Mouse (Mus musculus): ENCODE measurements around the gene Gsdma2. TPM values are rescaled to one million over a fixed set of nuclear protein-coding genes. Genes with fewer than 3 reads are reported as not detected.

The Gsdma2 gene
- total RNA-seq (2014; rRNA removed) (not detected in 2 replicates), polyA plus RNA-seq (2012; rRNA removed) (not detected in 2 replicates)

DNA sequence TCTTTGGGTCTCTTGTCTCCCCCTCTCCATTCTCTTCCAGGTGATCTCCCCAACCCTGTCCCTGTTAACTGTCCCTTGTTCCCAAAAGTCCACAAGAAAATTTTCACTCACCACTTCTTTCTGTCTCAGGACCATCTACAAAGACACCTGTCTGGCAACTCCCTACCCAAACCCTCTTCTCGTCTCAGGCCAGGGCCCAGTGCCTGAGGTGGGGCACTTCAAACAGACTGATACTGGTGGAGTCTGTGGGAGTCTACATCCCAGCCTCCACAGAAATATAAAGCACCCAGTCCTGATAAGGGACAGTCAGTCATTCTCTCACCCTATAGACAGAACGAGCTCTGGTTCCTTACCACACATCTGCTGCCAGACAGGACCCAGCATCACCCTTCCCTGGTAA, at the start of gene Gsdma2:
Gsdma2 (plus strand) TSS at position 301 of the 400 bp plus-strand sequence.
- Histone ChIP-seq H3K27ac (replicated peaks; ENCODE audit: insufficient read depth, low read depth, low read length) (no peak within 1 kb of the TSS), H3K36me3 (ENCODE audit: control insufficient read depth, insufficient read depth, low read length) (no peaks in the 10 kb centered on the region), H3K27me3 (ENCODE audit: control insufficient read depth, insufficient read depth, low read length) (0 out of 2 replicates have a peak, but pooled peaks cover 7% of the 10 kb centered on the region), H3K9ac (ENCODE audit: low read depth, low read length) (no peak within 1 kb of the TSS), H3K4me3 (ENCODE audit: insufficient read depth, low read depth, low read length) (no peak within 1 kb of the TSS), H3K79me2 (ENCODE audit: control insufficient read depth, insufficient read depth, low read length) (no peaks in the 10 kb centered on the region), H3K4me1 (ENCODE audit: control insufficient read depth, insufficient read depth, low read length) (no peaks in the 10 kb centered on the region)
- no peak for DNase-seq (ENCODE audit: extremely low read depth, low read depth, low spot score)
- 40% methylated on average over 2 of the region's 2 CpGs for WGBS
- TF ChIP-seq POLR2A (IDR thresholded peaks at IDR 0.05; ENCODE audit: extremely low read depth, insufficient read depth, low read length) (no peak), CTCF (IDR thresholded peaks at IDR 0.05; ENCODE audit: low read depth, low read length) (no peak)

DNA sequence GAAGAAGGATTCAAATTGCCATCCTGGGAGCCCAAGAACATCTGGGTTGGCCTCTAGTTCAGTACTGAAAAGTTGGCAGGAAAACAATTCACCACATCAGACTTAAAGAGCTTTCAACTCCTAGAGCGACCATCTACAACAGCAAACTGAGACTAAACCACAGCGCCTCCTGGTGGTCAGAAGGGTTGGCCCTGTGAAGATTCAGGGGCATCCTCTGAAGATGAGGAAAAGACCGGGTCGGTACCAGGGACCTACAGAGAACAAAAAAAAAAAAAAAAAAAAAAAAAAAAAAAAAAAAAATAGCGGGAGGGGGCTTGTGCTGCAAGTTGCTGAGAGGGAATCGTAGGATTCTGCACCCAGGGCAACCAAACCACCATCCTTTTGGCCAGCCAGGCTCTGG, 49.2 kb upstream of the Gsdma2 start:
- Histone ChIP-seq H3K9ac (ENCODE audit: low read depth, low read length) (no peak overlapping the region), H3K27me3 (ENCODE audit: control insufficient read depth, insufficient read depth, low read length) (peaks cover 12% of the 10 kb centered on the region), H3K36me3 (ENCODE audit: control insufficient read depth, insufficient read depth, low read length) (no peaks in the 10 kb centered on the region), H3K4me3 (ENCODE audit: insufficient read depth, low read depth, low read length) (no peak overlapping the region), H3K27ac (replicated peaks; ENCODE audit: insufficient read depth, low read depth, low read length) (no peak overlapping the region), H3K4me1 (ENCODE audit: control insufficient read depth, insufficient read depth, low read length) (no peaks in the 10 kb centered on the region), H3K79me2 (ENCODE audit: control insufficient read depth, insufficient read depth, low read length) (no peaks in the 10 kb centered on the region)
- TF ChIP-seq CTCF (IDR thresholded peaks at IDR 0.05; ENCODE audit: low read depth, low read length): peak; percentile 79
- no peak for TF ChIP-seq POLR2A (IDR thresholded peaks at IDR 0.05; ENCODE audit: extremely low read depth, insufficient read depth, low read length)
- DNase-seq (ENCODE audit: extremely low read depth, low read depth, low spot score): peak; percentile 51
- WGBS: 26% methylated on average over 6 of the region's 6 CpGs

DNA sequence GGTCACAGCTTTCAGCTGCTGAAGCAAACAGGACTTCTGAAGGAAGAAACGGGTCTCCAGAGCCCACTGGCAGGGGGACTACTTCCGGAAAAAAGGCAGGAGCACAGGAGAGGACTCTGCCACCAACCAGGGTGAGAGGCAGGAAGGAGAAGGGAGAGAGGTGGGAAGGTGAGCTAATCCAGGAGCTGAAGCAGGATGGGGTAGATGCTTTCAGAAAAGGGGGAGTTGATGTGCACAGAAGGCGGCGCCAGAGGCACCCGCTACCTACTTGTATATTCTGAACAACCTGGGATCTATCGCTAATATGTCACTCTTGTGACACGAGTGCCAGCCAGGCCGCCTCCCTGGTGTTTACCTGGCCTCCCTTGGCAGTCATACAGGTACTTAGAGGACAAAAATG, 48.6 kb upstream of the Gsdma2 start, which contains the start of gene Lrrc3c:
Lrrc3c (plus strand) TSS at position 301 of the 400 bp plus-strand sequence.
- H3K4me3 ChIP-seq (ENCODE audit: insufficient read depth, low read depth, low read length): no peak within 1 kb of the TSS
- peaks cover 12% of the 10 kb centered on the region for H3K27me3 ChIP-seq (ENCODE audit: control insufficient read depth, insufficient read depth, low read length)

DNA sequence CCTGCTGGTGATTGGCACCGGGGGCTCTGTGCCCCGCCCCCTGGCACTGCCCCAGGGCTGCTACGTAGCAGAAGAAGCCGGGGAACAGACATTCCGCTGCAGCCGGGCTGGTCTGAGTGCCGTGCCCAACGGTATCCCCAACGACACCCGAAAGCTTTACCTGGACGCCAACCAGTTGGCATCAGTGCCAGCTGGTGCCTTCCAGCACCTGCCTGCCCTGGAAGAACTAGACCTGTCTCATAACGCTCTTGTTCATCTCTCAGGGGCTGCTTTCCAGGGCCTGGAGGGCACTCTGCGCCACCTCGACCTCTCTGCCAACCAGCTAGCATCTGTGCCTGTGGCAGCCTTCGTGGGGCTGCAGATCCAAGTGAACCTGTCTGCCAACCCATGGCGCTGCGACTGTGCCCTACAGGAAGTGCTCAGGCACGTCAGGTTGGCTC, 47.7 kb upstream of the Gsdma2 start:
- no peak for DNase-seq (ENCODE audit: extremely low read depth, low read depth, low spot score)
- no peaks in the 10 kb centered on the region for H3K36me3 ChIP-seq (ENCODE audit: control insufficient read depth, insufficient read depth, low read length)
- H3K4me3 ChIP-seq (ENCODE audit: insufficient read depth, low read depth, low read length): no peak overlapping the region
- WGBS: 59% methylated on average over 18 of the region's 18 CpGs
- no peaks in the 10 kb centered on the region for H3K79me2 ChIP-seq (ENCODE audit: control insufficient read depth, insufficient read depth, low read length)
- H3K27me3 ChIP-seq (ENCODE audit: control insufficient read depth, insufficient read depth, low read length): peaks cover 12% of the 10 kb centered on the region
- H3K27ac ChIP-seq (replicated peaks; ENCODE audit: insufficient read depth, low read depth, low read length): no peak overlapping the region
- H3K4me1 ChIP-seq (ENCODE audit: control insufficient read depth, insufficient read depth, low read length): no peaks in the 10 kb centered on the region
- no peak overlapping the region for H3K9ac ChIP-seq (ENCODE audit: low read depth, low read length)
- no peak for TF ChIP-seq CTCF (IDR thresholded peaks at IDR 0.05; ENCODE audit: low read depth, low read length)
- no peak for TF ChIP-seq POLR2A (IDR thresholded peaks at IDR 0.05; ENCODE audit: extremely low read depth, insufficient read depth, low read length)

More for the DNA sequence above, 48.6 kb upstream of the Gsdma2 start, which contains the start of gene Lrrc3c:
- no peak for DNase-seq (ENCODE audit: extremely low read depth, low read depth, low spot score)
- H3K4me1 ChIP-seq (ENCODE audit: control insufficient read depth, insufficient read depth, low read length): no peaks in the 10 kb centered on the region
- H3K27ac ChIP-seq (replicated peaks; ENCODE audit: insufficient read depth, low read depth, low read length): no peak within 1 kb of the TSS
- WGBS: 82% methylated on average over 8 of the region's 8 CpGs
- TF ChIP-seq CTCF (IDR thresholded peaks at IDR 0.05; ENCODE audit: low read depth, low read length) (no peak), POLR2A (IDR thresholded peaks at IDR 0.05; ENCODE audit: extremely low read depth, insufficient read depth, low read length) (no peak)
- H3K9ac ChIP-seq (ENCODE audit: low read depth, low read length): no peak within 1 kb of the TSS
- H3K79me2 ChIP-seq (ENCODE audit: control insufficient read depth, insufficient read depth, low read length): no peaks in the 10 kb centered on the region
- H3K36me3 ChIP-seq (ENCODE audit: control insufficient read depth, insufficient read depth, low read length): no peaks in the 10 kb centered on the region

DNA sequence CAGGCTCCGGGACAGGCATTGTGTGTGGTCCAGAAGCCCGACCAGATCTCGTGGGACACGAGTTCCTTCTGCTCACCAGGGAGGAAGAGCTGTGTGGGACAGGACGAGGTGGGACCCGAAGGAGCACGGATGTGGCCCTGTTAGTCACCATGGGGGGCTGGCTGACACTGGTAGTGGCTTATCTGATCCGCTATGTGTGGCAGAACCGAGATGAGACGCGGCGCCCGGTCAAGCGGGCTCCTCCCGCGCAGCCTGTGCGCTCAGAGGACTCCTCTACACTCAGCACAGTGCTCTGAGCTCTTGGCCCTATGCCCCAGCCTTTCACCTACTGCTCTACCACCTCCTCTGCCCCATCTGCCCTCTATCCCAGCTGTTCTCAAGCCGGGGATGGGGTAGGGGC, 47.3 kb upstream of the Gsdma2 start:
- Histone ChIP-seq H3K79me2 (ENCODE audit: control insufficient read depth, insufficient read depth, low read length) (no peaks in the 10 kb centered on the region), H3K4me1 (ENCODE audit: control insufficient read depth, insufficient read depth, low read length) (no peaks in the 10 kb centered on the region), H3K36me3 (ENCODE audit: control insufficient read depth, insufficient read depth, low read length) (no peaks in the 10 kb centered on the region), H3K9ac (ENCODE audit: low read depth, low read length) (no peak overlapping the region), H3K27me3 (ENCODE audit: control insufficient read depth, insufficient read depth, low read length) (peaks cover 12% of the 10 kb centered on the region), H3K4me3 (ENCODE audit: insufficient read depth, low read depth, low read length) (no peak overlapping the region), H3K27ac (replicated peaks; ENCODE audit: insufficient read depth, low read depth, low read length) (no peak overlapping the region)
- WGBS: 15% methylated on average over 18 of the region's 18 CpGs
- no peak for TF ChIP-seq CTCF (IDR thresholded peaks at IDR 0.05; ENCODE audit: low read depth, low read length)
- no peak for TF ChIP-seq POLR2A (IDR thresholded peaks at IDR 0.05; ENCODE audit: extremely low read depth, insufficient read depth, low read length)
- no peak for DNase-seq (ENCODE audit: extremely low read depth, low read depth, low spot score)

DNA sequence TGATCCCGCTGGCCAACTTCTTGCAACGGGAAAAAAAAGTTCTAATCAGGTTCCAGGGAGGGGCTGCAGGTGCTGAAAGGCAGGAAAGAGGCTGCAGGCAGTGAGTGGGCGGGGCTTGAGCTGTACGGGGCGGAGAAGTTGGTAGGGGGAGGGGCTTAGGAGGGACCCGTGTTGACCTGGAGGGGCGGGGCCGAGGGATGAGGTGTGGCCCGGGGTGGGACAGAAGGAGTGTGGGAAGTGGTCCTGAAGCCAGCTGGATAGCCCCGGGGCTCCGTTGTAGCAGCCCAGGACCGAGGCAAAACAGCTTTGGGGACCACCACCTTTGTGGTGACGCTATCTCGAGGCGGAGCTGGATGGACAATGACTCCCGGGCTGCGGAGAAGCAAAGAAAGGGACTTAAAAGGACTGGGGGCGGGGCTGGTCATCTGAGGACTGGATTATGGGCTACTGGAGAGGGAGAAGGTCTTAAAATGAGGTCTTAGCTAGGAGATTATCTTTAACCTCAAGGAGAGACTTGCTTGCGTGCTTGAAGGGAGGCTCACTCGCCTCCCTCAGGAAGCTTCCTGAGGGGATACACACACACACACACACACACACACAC, 44.4 kb upstream of the Gsdma2 start:
- Histone ChIP-seq H3K27ac (replicated peaks; ENCODE audit: insufficient read depth, low read depth, low read length) (no peak overlapping the region), H3K9ac (ENCODE audit: low read depth, low read length) (no peak overlapping the region), H3K4me3 (ENCODE audit: insufficient read depth, low read depth, low read length) (no peak overlapping the region), H3K79me2 (ENCODE audit: control insufficient read depth, insufficient read depth, low read length) (no peaks in the 10 kb centered on the region), H3K36me3 (ENCODE audit: control insufficient read depth, insufficient read depth, low read length) (no peaks in the 10 kb centered on the region), H3K4me1 (ENCODE audit: control insufficient read depth, insufficient read depth, low read length) (no peaks in the 10 kb centered on the region), H3K27me3 (ENCODE audit: control insufficient read depth, insufficient read depth, low read length) (peaks cover 12% of the 10 kb centered on the region)
- 3% methylated on average over 20 of the region's 20 CpGs for WGBS
- TF ChIP-seq POLR2A (IDR thresholded peaks at IDR 0.05; ENCODE audit: extremely low read depth, insufficient read depth, low read length): no peak
- TF ChIP-seq CTCF (IDR thresholded peaks at IDR 0.05; ENCODE audit: low read depth, low read length): no peak
- no peak for DNase-seq (ENCODE audit: extremely low read depth, low read depth, low spot score)

Data from liver, adult 2 months (tissue).